Mouse (Mus musculus): ENCODE measurements around the gene Birc5. TPM values are rescaled to one million over a fixed set of nuclear protein-coding genes. Genes with fewer than 3 reads are reported as not detected.
"Not testable (repeated sequence)": the region's sequence is repeated elsewhere in the genome, so short reads cannot be mapped to it uniquely, and the experiment has no call there.

The Birc5 gene
- total RNA-seq, 2 experiments from 2014 or later = 0.23 to 0.84 TPM

- no peak for DNase-seq
These were observed 22.1 kb upstream of the Birc5 start for GRCm38 (mm10) chr11:117826916-117827315.

DNA sequence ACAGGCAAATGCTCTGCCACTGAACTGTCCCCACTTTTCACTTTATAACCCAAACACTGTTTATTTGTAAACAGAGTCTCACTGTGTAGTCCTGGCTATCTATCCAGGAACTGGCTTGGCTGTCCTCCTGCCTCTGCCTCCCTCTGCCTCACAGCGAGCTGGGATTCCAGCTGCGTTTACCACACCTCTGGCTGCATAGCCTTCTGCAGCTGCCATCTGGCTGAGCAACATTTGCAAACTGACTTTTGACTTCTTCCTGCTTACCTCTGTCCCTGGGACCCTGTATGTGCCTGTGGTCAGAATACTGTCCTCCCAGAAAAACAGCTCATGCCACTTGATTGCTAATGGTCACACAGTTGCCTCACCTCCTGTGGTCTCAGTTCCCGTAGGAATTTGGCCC, 21.7 kb upstream of the Birc5 start:
- DNase-seq = no peak

DNA sequence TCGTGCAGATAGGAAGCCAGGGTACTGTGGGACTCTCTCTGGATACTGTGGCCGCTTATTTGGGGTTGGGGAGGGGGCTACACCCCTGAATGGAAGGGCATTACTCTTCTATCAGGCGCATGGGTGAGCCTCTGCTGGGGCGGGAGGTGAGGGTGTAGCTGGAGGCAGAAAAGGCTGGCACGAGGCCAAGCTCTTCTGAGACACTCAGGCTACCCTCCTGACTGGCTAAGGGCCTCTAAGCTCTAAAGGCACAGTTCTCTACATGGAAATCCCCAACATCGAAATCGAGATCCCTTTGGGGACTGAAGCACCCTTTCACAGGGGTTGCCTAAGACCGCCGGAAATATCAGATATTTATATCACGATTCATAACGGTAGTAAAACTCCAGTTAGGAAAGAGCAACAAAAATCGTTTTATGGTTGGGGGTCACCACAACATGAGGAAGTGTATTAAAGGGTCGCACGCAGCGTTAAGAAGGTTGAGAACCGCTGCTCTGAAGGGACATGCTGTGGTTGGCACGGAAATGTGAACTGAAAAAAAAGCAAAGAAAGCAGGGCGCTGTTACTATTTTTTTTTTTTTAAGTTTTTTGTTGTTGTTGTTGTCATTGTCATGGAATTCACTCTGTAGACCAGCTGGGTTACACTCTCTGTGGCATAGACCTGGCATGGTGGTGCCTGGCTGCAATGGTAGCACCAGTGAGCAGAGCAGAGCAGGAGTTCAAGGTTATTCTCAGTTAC, 20.7 kb upstream of the Birc5 start:
- DNase-seq = peak in 1 of 2 experiments; percentile 58

DNA sequence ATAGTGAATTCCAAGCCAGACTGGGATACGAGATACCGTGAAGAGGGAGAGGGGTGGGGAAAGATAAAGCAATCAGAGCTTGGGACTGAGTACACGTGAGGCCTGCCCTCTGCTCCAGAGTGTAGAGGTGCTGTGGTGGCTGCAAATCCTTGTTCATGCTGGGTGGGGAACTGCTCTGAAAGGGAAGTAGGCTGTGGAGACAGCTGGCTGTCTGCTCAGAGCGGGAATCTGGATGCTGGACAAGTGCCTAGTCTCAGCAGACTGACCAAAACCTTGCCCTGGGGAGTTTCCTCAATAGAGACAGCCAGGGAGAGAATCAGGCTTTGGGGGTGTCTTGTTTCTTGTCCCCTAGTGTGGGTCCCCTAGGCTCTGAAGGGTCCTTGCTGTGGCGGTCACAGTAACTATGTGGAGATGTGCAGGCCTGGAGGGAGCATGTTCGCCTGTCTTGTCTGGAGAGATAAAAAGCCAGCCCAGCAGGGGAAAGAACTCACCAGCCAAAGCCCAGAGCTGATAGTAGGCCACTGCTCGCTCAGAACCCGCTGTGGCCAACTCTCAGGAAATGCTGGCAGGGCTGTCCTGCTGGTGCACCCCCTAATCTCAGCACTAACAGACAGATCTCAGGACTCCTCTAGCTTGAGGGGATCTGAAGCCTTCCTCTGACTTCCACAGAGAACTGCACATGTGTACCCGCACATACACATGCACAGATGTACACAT, 20.0 kb upstream of the Birc5 start:
- peak; percentile 74 to 84 for DNase-seq

DNA sequence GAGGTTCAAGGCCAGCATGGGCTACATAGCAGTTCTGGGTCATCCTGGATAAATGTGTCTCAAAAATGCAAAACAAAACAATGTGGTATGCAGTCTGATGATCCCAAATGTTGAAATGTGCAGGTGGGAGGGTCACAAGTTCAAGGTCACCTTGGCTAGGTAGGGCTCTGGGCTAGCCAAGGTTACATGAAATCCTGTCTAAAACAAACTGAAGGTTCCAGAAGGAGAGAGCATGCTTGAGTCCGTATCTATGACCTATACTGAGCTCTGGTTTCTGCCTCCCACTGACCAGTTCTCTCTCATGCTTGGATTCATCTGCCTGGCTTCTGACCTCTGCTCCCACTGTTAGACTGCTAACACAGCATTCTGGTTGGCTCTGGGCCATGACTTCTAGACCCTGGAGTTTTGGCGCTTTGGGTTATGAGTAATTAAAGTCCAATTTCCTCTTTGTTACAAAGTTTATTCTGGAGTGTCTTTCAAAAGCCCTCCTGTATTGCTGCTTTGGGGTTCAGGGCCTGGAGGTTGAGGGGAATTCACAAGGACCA, 19.3 kb upstream of the Birc5 start:
- DNase-seq = no peak

- no peak for DNase-seq
These were observed 18.6 kb upstream of the Birc5 start for GRCm38 (mm10) chr11:117830401-117830800.

DNA sequence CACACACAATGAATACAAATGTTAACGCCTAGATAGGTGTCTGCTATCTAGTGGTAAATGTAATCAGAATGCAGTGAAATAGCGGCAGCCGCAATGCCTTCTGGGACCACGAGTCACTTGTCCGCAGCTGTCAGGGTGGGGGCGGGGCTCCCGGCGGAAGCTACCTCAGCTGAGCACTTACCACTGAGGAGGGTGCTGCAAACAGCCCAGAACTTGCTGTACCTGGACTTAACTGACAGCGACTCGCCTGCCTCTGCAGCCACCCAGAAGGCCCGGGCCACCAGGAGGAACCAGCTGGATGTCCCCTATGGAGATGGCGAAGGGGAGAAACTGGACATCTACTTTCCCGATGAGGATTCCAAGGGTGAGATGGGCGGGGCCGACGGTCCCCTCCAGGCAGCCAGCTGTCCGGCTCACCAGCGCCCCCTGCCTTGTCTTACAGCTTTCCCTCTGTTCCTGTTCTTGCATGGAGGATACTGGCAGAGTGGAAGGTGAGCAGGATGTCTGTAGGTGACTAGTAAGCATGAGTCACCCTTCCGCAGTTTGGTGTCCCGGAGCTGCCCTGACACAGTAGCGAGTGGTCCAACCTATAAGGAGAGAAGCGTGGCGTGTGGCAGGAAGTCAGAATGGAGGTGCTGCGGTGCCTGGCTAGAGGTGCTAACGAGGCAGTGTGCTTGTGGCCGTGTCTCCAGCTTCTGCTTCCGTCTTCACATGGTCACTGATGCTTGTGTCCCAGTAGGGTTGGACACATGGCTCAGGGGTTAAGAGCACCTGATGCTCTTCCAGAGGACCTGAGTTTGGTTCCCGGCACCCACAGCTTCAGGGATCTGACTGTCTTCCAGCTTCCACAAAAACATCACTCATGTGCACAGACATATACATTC, 16.7 kb upstream of the Birc5 start:
- DNase-seq = peak; percentile 77 to 81

- not testable (repeated sequence) for DNase-seq
These were observed 15.5 kb upstream of the Birc5 start for GRCm38 (mm10) chr11:117833509-117833908.

DNA sequence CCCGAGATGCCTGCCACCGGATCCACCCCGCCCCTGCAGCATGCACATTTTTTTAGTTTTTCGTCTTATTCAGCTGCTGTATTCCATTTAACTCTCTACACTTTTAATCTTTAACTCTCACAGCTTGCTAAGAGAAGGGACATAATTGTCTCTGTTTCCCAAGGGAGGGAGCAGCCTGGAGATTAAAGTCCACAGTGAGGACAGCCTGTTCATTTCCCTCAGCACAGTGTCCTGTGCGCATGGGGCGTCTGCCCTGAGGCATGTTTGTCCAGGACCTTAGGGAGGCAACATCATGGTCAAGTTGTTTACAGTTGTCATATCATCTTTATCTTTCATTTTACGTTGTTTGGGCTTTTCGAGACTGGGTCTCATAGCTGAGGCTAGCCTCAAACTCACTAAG, 15.0 kb upstream of the Birc5 start:
- DNase-seq = no peak

- no peak for DNase-seq
These were observed 12.7 kb upstream of the Birc5 start for GRCm38 (mm10) chr11:117836306-117836705.

GRCm38 (mm10) chr11:117838572-117838971, 10.5 kb upstream of the Birc5 start:
- no peak for DNase-seq

GRCm38 (mm10) chr11:117839021-117839420, 10.0 kb upstream of the Birc5 start:
- no peak for DNase-seq

DNA sequence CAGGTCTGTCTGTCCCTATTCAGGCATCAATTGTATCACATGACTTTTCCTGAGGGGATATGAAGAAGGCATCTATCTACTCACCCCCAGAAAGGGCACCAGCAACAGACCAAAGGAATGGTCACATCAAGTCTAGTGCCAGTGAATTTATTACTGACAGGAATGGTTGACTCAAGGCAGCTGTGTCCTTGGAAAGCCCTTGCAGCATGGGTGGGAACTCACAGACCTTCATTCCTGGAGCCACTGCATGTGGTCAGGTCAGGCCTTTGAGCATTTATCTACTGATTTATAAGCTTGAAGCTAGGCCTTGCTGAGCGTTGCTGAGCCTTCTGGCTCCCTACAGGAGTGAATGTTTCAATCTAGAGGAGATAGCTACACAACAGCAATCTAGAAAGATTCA, 8.1 kb upstream of the Birc5 start:
- no peak for DNase-seq

GRCm38 (mm10) chr11:117843434-117843833, 5.6 kb upstream of the Birc5 start:
- no peak for DNase-seq

DNA sequence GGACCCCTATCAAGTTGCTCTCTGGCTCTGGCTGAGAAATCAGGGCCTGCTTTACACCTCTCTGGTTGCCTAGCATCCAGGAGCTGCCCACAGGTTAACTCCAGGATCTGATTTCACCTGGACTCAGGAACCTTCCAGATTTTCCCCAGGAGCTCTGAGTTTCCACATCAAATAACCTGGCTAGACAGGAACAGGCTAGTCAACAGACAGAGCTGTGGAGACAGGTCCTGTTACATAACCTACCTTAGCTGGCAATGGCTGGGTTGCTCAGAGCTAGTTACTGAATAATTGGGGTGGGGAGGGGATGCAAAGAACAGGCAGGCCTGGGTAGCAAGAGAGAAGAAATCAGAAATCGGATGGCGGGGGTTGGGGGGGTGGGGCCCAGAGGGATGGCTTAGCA, 4.1 kb upstream of the Birc5 start:
- no peak for DNase-seq

- no peak for DNase-seq
These were observed 3.4 kb upstream of the Birc5 start for GRCm38 (mm10) chr11:117845651-117846050.

- DNase-seq = no peak
These were observed 2.4 kb upstream of the Birc5 start for GRCm38 (mm10) chr11:117846640-117847039.

DNA sequence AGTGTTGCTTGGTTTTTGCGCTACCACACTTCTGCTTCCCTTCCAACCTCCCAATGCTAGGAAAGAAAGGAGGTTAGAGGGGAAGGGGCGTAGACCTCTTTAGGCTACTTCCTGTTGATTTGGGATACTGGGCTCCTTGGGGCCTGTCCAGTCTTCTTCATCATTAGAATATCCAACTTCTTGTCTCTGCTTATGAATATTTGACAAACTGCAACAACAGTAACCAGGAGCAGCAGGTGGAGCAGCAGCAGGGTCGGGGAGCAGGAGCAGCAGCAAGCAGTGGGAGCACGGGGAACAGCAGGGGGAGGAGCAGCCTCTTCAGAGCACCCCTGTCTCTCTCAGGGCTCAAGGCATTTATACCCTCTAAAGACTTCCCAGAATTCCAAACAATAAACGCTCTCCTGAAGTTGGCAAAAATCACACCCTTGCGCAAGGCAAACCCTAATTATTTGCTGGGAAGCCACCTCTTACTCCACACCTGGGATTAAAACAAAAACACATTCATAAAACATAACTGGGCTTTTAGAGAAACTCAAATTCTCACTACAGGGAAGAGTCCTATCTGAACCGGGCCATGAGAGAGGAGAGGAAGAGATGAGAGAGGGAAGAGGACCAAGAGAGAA, 1.3 kb upstream of the Birc5 start:
- no peak for DNase-seq

DNA sequence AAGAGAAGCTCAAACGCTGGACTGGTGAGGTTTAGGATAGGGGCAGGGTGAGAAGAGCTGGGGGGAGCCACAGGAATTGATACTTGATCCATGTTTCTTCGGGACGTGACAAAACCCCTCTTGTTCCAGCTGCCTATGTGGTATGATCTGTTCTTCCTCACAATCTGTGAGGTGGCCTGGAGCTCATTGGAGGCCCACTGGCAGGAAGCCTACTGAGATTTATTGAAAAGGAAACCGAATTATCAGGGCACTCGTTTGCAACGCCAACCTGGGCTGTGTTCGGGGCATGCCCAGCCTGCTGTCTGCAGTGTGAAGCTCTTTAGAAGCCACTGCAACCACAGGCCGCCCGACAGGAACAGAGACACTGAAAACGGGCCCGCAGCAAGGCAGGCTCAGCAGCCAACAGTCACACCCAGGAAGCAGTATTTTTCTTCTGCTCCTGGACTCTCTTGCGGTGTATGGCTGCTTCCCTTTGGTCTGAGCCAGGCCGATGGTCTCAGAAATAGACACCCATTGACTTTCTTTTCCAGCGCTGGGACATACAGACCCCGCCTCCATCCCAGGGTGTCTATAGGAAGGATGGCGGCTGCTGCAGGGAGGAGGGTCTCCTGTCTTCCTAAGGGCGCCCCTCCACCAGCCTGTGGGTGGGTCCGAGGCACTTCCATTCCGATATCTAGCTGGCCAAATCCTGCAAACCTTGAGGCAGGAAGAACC, 623 bp upstream of the Birc5 start:
- DNase-seq = peak in 1 of 2 experiments; percentile 63

- no peak for DNase-seq
These were observed 3.8 kb downstream of the Birc5 start for GRCm38 (mm10) chr11:117852875-117853274.

DNA sequence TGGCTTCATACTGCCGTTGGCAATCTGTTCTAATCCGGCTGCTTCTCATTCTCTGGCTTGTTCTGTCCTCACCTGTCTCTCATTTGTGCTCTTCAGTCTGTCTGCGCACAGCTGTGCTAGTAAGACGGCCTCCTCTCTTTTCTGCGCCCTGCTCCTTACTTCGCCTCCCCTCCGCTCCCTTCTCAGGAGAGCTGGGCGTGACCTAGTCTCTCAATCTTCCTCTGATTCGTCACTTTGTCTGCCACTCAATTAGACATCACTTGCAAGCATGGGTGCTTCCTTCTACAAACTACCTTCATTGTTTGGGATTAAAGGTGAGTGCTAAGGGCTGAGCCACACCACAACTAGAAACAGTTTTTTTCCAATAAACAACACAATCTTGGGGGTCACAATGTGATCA, 5.2 kb downstream of the Birc5 start:
- DNase-seq = no peak
